Mouse (Mus musculus) left cerebral cortex, postnatal 25 days (tissue): ENCODE measurements at regions not wholly inside any gene's neighbourhood (a gene's known extent, or its start where the extent isn't known, plus 50 kb on each side); places are given as distances from the start of the nearest gene placed in this dataset.

ENCODE experiments used
- DNase-seq, 2 experiments: peaks; one replicate each; pipeline ENCODE4 v3.0.0; 2022; ENCODE audit warnings: low spot score in 2 of 2, mixed read lengths in 1 of 2
- intact Hi-C: fragments of 180-260 bp; cut with DNase I; formaldehyde crosslinking; loops from one replicate; pipeline ENCODE4 v1.15.1; 2025

GRCm38 (mm10) chr8:38927426-38927825, 1747.5 kb upstream of the Adam24 start:
- DNase-seq, result peak; percentile 11 to 60
- intact Hi-C loops, result no loop called here

- intact Hi-C loops, result no loop called here
- DNase-seq, result peak in 1 of 2 experiments; percentile 19
Measured at GRCm38 (mm10) chr8:38927867-38928266, 1747.0 kb upstream of the Adam24 start.

GRCm38 (mm10) chr8:38928340-38928739, 1746.5 kb upstream of the Adam24 start:
- DNase-seq, result no peak
- intact Hi-C loops, result no loop called here
